Comparison of ENCODE assay signal across 8 mouse cellular contexts in genomic region chr13:24988391-24988790, GRCm38 (mm10). TPM values are rescaled to one million over a fixed set of nuclear protein-coding genes. Genes with fewer than 3 reads are reported as not detected.
DNase-seq lines count a peak whose midpoint lies in the region; ATAC-seq and TF ChIP-seq lines count a peak whose summit lies in the region.

No protein-coding gene starts in this region.

- H3K36me3 ChIP-seq in MEL (ENCODE audit: control insufficient read depth in 1 of 2, insufficient read depth in 2 of 2, low read length in 2 of 2): no peaks in the 10 kb centered on the region; a peak in 1 of 4 replicates
- H3K36me3 ChIP-seq in lung, postnatal 0 days (ENCODE audit: insufficient read depth, low read length): 0 out of 2 replicates have a peak, but pooled peaks cover 5% of the 10 kb centered on the region

- ATAC-seq in lung, postnatal 0 days: peak; percentile 75

- TF ChIP-seq POLR2A in MEL (IDR thresholded peaks at IDR 0.05; ENCODE audit: control insufficient read depth in 1 of 2, insufficient read depth in 1 of 2, low read depth in 1 of 2, low read length in 2 of 2, poor library complexity in 1 of 2): no peak
- TF ChIP-seq POLR2A in embryonic fibroblast, embryonic 13.5 days (IDR thresholded peaks at IDR 0.05; ENCODE audit: low read depth, low read length): no peak

- TF ChIP-seq CTCF in MEL (IDR thresholded peaks at IDR 0.05 in 2 of 3, conservative IDR thresholded peaks at IDR 0.05 in 1 of 3; ENCODE audit: control insufficient read depth in 1 of 3, insufficient read depth in 1 of 3, low read depth in 2 of 3, low read length in 3 of 3, poor library complexity in 1 of 3, severe bottlenecking in 1 of 3): peak; percentile 55 to 66 (median 65)
- peak; percentile 80; the same call in 1 of the 2 replicates for TF ChIP-seq CTCF in embryonic fibroblast, embryonic 13.5 days (IDR thresholded peaks at IDR 0.05; ENCODE audit: borderline replicate concordance, insufficient read depth, low read length)
- TF ChIP-seq CTCF in lung, postnatal 0 days (IDR thresholded peaks at IDR 0.05): peak; percentile 84

- WGBS in lung, postnatal 0 days: 22% methylated on average over 7 of the region's 7 CpGs

- TF ChIP-seq EP300 in MEL (IDR thresholded peaks at IDR 0.05; ENCODE audit: low read depth in 1 of 2, low read length in 2 of 2): no peak
- no peak for TF ChIP-seq EP300 in lung, postnatal 0 days (IDR thresholded peaks at IDR 0.05)

- H3K4me2 ChIP-seq in lung, postnatal 0 days (replicated peaks; ENCODE audit: low read depth, low read length): no peak overlapping the region

- no peaks in the 10 kb centered on the region for H3K79me2 ChIP-seq in MEL (ENCODE audit: control insufficient read depth, insufficient read depth, low read length, poor library complexity)

- H3K9ac ChIP-seq in MEL (ENCODE audit: control insufficient read depth, low read depth, low read length, poor library complexity, severe bottlenecking): no peak overlapping the region
- no peak overlapping the region for H3K9ac ChIP-seq in lung, postnatal 0 days (replicated peaks; ENCODE audit: low read depth)

- intact Hi-C loops in heart, postnatal 25 days (cut with DNase I): loop anchor here (2.0 to 5.0 kb wide), 2 partner anchors 48 to 506 kb away; no protein-coding TSS in a partner anchor

- no peaks in the 10 kb centered on the region for H3K9me3 ChIP-seq in MEL (replicated peaks; ENCODE audit: insufficient read depth, low read length)
- H3K9me3 ChIP-seq in lung, postnatal 0 days (ENCODE audit: low read length): no peaks in the 10 kb centered on the region

- H3K4me3 ChIP-seq in MEL (ENCODE audit: control insufficient read depth in 1 of 2, insufficient read depth in 1 of 2, low read depth in 2 of 2, low read length in 2 of 2): no peak overlapping the region
- no peak overlapping the region for H3K4me3 ChIP-seq in embryonic fibroblast, embryonic 13.5 days (ENCODE audit: insufficient read depth, low read length)
- H3K4me3 ChIP-seq in lung, postnatal 0 days (ENCODE audit: low read depth, low read length): no peak overlapping the region

- TF ChIP-seq RAD21 in MEL (IDR thresholded peaks at IDR 0.05; ENCODE audit: low read depth, low read length): peak; percentile 31

- peak; percentile 70 for DNase-seq in MEL (ENCODE audit: low read depth, low spot score)
- peak; percentile 63 to 83 for DNase-seq in adrenal gland, postnatal 36 days
- peak; percentile 12 for DNase-seq in heart, postnatal 25 days (ENCODE audit: low spot score)
- peak; percentile 62 to 85 for DNase-seq in kidney, postnatal 36 days
- peak; percentile 81 for DNase-seq in lung, postnatal 0 days (ENCODE audit: low spot score)
- DNase-seq in ovary, postnatal 14 days (ENCODE audit: low spot score): peak; percentile 46
- no peak for DNase-seq in yolk sac, embryonic 10.5 days (ENCODE audit: low spot score)

- H3K27ac ChIP-seq in MEL (ENCODE audit: control insufficient read depth, low read depth, low read length): no peak overlapping the region
- no peak overlapping the region for H3K27ac ChIP-seq in embryonic fibroblast, embryonic 13.5 days (ENCODE audit: insufficient read depth, low read length)
- no peak overlapping the region for H3K27ac ChIP-seq in lung, postnatal 0 days (ENCODE audit: low read length)

- H3K27me3 ChIP-seq in MEL (ENCODE audit: control insufficient read depth in 1 of 2, insufficient read depth in 2 of 2, low read length in 2 of 2): no peaks in the 10 kb centered on the region
- no peaks in the 10 kb centered on the region for H3K27me3 ChIP-seq in lung, postnatal 0 days (replicated peaks; ENCODE audit: insufficient read depth, low read length)

- H3K4me1 ChIP-seq in MEL (ENCODE audit: control insufficient read depth in 1 of 2, insufficient read depth in 2 of 2, low read length in 2 of 2): no peaks in the 10 kb centered on the region
- no peaks in the 10 kb centered on the region for H3K4me1 ChIP-seq in embryonic fibroblast, embryonic 13.5 days (ENCODE audit: control insufficient read depth, insufficient read depth, low read length)
- H3K4me1 ChIP-seq in lung, postnatal 0 days (ENCODE audit: insufficient read depth, low read depth, low read length): no peaks in the 10 kb centered on the region

TF ChIP-seq in MEL, 35 proteins besides CTCF, POLR2A, EP300 and RAD21:
- TF ChIP-seq SMC3 (IDR thresholded peaks at IDR 0.05; ENCODE audit: low read depth, low read length) (peak; percentile 75), KAT2A (conservative IDR thresholded peaks at IDR 0.05; ENCODE audit: low read depth, low read length) (no peak)

RNA-seq across cellular contexts. Expression of gene Mrs2, which starts 31.8 kb away (rescaled TPM):
- total RNA-seq in MEL (2012; rRNA removed): 16.6 and 19.1 TPM in 2 replicates
- polyA plus RNA-seq in MEL (2012; ENCODE audit: insufficient read depth in 1 of 2, insufficient read length in 2 of 2, low read depth in 1 of 2, low replicate concordance in 2 of 2, missing spikeins in 1 of 2): 10 to 100 TPM in 1 of 2 experiments, not detected in 1; 45.4 TPM
- 10 to 100 TPM; 44.4 to 49.0 TPM for total RNA-seq in adrenal gland, postnatal 36 days (2021)
- polyA plus RNA-seq in embryonic fibroblast, embryonic 13.5 days (2011; ENCODE audit: insufficient read length, low read depth, missing spikeins): 27.0 and 31.3 TPM in 2 replicates
- total RNA-seq in heart, postnatal 25 days (2021): 10 to 100 TPM; 46.9 to 56.4 TPM
- polyA plus RNA-seq in lung, postnatal 0 days (2015; fragmentation: Nextera tagmentation; extraction: Ambion mirVana): 9.1 and 13.3 TPM in 2 replicates

RNA-seq across cellular contexts. Expression of gene Gpld1, which starts 45.4 kb away (rescaled TPM):
- total RNA-seq in MEL (2012; rRNA removed): 0.56 and 0.92 TPM in 2 replicates
- under 1 TPM in 1 of 2 experiments, not detected in 1; 0.03 TPM for polyA plus RNA-seq in MEL (2012; ENCODE audit: insufficient read depth in 1 of 2, insufficient read length in 2 of 2, low read depth in 1 of 2, low replicate concordance in 2 of 2, missing spikeins in 1 of 2)
- total RNA-seq in adrenal gland, postnatal 36 days (2021): 1 to 10 TPM; 2.8 to 3.7 TPM
- 0.45 and 1.1 TPM in 2 replicates for polyA plus RNA-seq in embryonic fibroblast, embryonic 13.5 days (2011; ENCODE audit: insufficient read length, low read depth, missing spikeins)
- 1 to 10 TPM; 1.4 to 1.8 TPM for total RNA-seq in heart, postnatal 25 days (2021)
- 0.56 and 0.99 TPM in 2 replicates for polyA plus RNA-seq in lung, postnatal 0 days (2015; fragmentation: Nextera tagmentation; extraction: Ambion mirVana)

RNA-seq across cellular contexts. Expression of gene Aldh5a1, which starts 50.9 kb away (rescaled TPM):
- 0.04 and 0.07 TPM in 2 replicates for total RNA-seq in MEL (2012; rRNA removed)
- polyA plus RNA-seq in MEL (2012; ENCODE audit: insufficient read depth in 1 of 2, insufficient read length in 2 of 2, low read depth in 1 of 2, low replicate concordance in 2 of 2, missing spikeins in 1 of 2): under 1 TPM in 1 of 2 experiments, not detected in 1; 0.15 TPM
- total RNA-seq in adrenal gland, postnatal 36 days (2021): 10 to 100 TPM; 12.7 to 18.4 TPM
- polyA plus RNA-seq in embryonic fibroblast, embryonic 13.5 days (2011; ENCODE audit: insufficient read length, low read depth, missing spikeins): 2.1 and 2.5 TPM in 2 replicates
- total RNA-seq in heart, postnatal 25 days (2021): 10 to 100 TPM; 24.4 to 25.6 TPM
- 2.0 and 2.3 TPM in 2 replicates for polyA plus RNA-seq in lung, postnatal 0 days (2015; fragmentation: Nextera tagmentation; extraction: Ambion mirVana)

Comparison
In these comparisons a context has a peak if more than half of its experiments do, and no peak if none do; other contexts are left out.
1. RNA of gene Aldh5a1, which starts 50.9 kb away (total RNA-seq): 24.4 to 25.6 TPM in heart, postnatal 25 days and 12.7 to 18.4 TPM in adrenal gland, postnatal 36 days; 0.04 to 0.07 TPM in MEL; every median in the first group is over 10 times any median in the second.
2. Peak in every context shown above with its lines, with median percentiles within 50 percentile points of each other: CTCF ChIP-seq.